Mouse (Mus musculus) ovary, adult 18-20 months (tissue): Measurements from ENCODE around the gene Mapt.

ENCODE experiments used
- DNase-seq: peaks from one replicate; pipeline ENCODE4 v3.0.0; 2022; ENCODE audit warnings: low spot score, mixed read lengths

Mapt gene

GRCm38 (mm10) chr11:104316685-104317400, 85.7 kb downstream of the Mapt start:
- peak; percentile 35 for DNase-seq

GRCm38 (mm10) chr11:104317631-104318030, 86.4 kb downstream of the Mapt start:
- DNase-seq = no peak

GRCm38 (mm10) chr11:104318940-104319781, 88.0 kb downstream of the Mapt start:
- no peak for DNase-seq

- no peak for DNase-seq
Observed at GRCm38 (mm10) chr11:104320511-104320910, 89.3 kb downstream of the Mapt start.

GRCm38 (mm10) chr11:104322142-104322541, 91.0 kb downstream of the Mapt start:
- no peak for DNase-seq

GRCm38 (mm10) chr11:104327462-104327861, 96.3 kb downstream of the Mapt start:
- no peak for DNase-seq

- no peak for DNase-seq
Observed at GRCm38 (mm10) chr11:104327946-104328345, 96.8 kb downstream of the Mapt start.

- DNase-seq = no peak
Observed at GRCm38 (mm10) chr11:104329185-104329926, 98.2 kb downstream of the Mapt start.

- DNase-seq = no peak
Observed at GRCm38 (mm10) chr11:104330151-104330550, 99.0 kb downstream of the Mapt start.

- DNase-seq = no peak
Observed at GRCm38 (mm10) chr11:104331208-104331607, 100.0 kb downstream of the Mapt start.

- DNase-seq = no peak
Observed at GRCm38 (mm10) chr11:104332105-104332504, 100.9 kb downstream of the Mapt start.

GRCm38 (mm10) chr11:104334115-104334514, 102.9 kb downstream of the Mapt start:
- DNase-seq = no peak

- no peak for DNase-seq
Observed at GRCm38 (mm10) chr11:104334946-104335345, 103.8 kb downstream of the Mapt start.

- DNase-seq = no peak
Observed at GRCm38 (mm10) chr11:104346931-104347330, 115.7 kb downstream of the Mapt start.

GRCm38 (mm10) chr11:104361790-104362189, 130.6 kb downstream of the Mapt start:
- DNase-seq = no peak

GRCm38 (mm10) chr11:104362704-104363103, 131.5 kb downstream of the Mapt start:
- DNase-seq = no peak

GRCm38 (mm10) chr11:104363823-104364600, 132.8 kb downstream of the Mapt start:
- no peak for DNase-seq

- DNase-seq = no peak
Observed at GRCm38 (mm10) chr11:104367486-104368190, 136.4 kb downstream of the Mapt start.

- no peak for DNase-seq
Observed at GRCm38 (mm10) chr11:104376291-104376690, 145.1 kb downstream of the Mapt start.

GRCm38 (mm10) chr11:104379635-104380034, 148.4 kb downstream of the Mapt start:
- no peak for DNase-seq
